Mouse (Mus musculus) retina, adult 2 months (tissue): ENCODE measurements around the gene Tmprss3.

ENCODE experiments used
- DNase-seq: peaks from one replicate; pipeline ENCODE4 v3.0.0-alpha.2; 2012; ENCODE audit warnings: low read depth, low spot score

Tmprss3 gene

DNA sequence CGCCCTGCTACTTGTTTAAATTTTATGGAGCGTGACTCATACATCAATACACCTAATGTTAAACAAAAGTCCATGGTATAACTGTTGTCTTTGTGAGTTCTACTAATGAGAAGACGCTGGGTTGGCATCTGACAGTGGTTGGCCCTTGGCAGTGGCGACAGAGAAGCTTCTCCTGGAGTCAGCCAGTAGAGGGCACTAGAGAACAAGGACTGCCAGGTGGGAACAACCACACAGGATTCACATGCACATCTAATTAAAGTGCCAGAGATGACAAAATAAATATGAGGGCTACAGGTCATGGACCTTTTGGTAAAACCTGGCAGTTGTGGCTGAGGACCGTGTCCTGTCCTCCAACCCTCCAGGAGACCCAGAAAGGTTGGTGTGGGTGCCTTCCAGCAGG, 60.4 kb downstream of the Tmprss3 start:
- DNase-seq: peak; percentile 49

DNA sequence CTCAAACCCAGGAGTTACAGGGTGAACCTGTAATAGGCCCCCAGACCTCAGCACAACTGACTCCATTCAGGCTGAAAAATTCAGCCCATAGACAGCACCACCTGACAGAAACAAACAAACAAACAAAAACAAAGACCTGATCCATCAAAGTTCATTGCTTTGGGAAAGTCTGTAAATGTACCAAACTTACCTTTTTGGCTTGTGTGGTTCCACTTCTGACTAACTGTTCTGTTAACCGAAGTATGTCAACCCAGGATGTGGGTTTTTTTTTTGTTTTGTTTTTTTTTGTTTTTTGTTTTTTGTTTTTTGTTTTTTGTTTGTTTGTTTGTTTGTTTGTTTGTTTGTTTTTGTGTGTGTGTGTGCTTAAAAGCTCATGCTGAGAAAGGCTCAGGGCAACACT, 62.0 kb downstream of the Tmprss3 start:
- no peak for DNase-seq

GRCm38 (mm10) chr17:31136291-31136690, 62.5 kb downstream of the Tmprss3 start:
- DNase-seq: no peak

- DNase-seq: no peak
Observed at GRCm38 (mm10) chr17:31134913-31135312, 63.9 kb downstream of the Tmprss3 start.

DNA sequence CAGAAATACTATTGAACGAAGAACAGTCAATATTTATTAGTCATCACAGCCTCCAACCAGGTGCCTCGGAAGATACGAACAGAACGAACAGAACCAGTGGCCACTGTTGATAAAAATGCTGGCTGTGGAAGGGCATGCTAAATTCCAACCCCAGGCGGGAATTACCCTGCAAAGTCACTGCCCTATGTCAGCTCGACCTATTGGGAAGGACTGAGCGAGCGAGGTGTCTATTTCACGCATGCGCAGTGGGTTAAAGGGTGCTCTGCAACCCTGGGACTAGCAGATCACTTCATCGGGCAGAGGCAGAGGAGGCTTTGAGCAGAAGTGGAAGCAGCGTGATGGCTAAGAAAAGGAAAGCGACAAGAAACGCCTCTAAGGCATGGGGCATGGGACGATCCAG, 65.0 kb downstream of the Tmprss3 start:
- no peak for DNase-seq

DNA sequence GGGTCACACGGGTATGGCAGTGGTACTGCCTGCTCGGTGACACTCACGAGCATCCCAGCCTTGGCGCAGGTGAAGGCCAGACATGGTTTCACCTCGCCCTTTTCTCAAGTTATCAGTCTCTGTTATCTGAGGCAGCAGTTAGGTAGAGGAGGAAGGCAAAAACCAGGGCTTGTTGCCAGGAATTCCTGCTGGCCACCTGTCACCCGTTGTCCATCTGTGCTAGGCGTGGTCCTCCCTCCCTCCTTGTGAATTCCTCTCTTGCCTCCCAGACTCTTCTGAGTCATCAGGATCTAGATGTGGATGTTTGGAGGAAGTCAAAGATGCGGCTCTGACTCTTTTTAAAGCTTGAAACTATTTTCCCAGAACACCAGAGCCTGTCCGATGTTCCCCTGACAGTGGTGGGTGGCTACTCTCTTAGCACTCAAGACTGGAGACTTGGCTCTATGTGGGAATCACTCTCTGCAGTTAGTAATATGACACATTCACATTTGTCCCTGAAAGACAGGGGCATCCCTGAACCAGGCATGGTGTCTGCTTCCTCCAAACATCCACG, 67.4 kb downstream of the Tmprss3 start:
- DNase-seq: no peak

DNA sequence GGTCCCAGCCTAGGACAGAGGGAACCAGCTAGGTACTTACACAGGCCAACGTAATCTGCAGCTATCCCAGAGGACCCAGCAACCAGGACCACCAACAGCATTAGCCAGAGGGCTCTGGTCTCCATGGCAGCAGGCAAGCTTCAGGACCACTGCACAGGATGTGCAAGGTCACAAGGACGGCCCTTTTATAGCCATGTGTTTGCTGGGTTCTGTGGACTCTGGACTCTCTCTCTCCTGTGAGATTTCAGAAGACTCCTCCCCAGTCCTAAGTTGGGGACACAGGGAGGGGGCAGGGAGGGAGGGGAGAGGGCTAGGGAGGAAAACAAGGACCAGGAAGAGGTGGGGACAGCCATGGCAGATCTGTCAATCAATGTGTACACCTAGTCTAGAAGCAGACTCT, 69.3 kb downstream of the Tmprss3 start, which contains the start of gene Tff3:
Tff3 (minus strand) TSS at position 195 of the 400 bp plus-strand sequence.
- DNase-seq: no peak
